Mouse (Mus musculus) liver, adult 2 months (tissue): ENCODE data around the gene Sdf2.

Experiments used
- CTCF ChIP-seq: fragments of 200-500 bp; IDR thresholded peaks from 2 replicates; pipeline ENCODE4 v1.5.1; 2011; ENCODE audit warnings: low read depth, low read length, control low read depth
- POLR2A ChIP-seq: fragments of 200-500 bp; IDR thresholded peaks from 2 replicates; pipeline ENCODE4 v1.6.1; 2011; ENCODE audit warnings: low read length, control low read depth; ENCODE audit not compliant: insufficient read depth; ENCODE audit errors: extremely low read depth

GRCm38 (mm10) chr11:78205361-78206206 lies 40.0 kb upstream of the Sdf2 start:
- no peak for TF ChIP-seq POLR2A
- no peak for TF ChIP-seq CTCF
